Mouse (Mus musculus) neural tube, embryonic 11.5 days (tissue): ENCODE data around the gene Galnt15. TPM values are rescaled to one million over a fixed set of nuclear protein-coding genes. Genes with fewer than 3 reads are reported as not detected.

Experiments used
- ATAC-seq: fragments of 200-750 bp; cut with Nextera tagmentation; 2 replicates; pipeline ENCODE4 v1.8.0; 2017; ENCODE audit warnings: moderate number of reproducible peaks, mild to moderate bottlenecking, moderate TSS enrichment, moderate library complexity; ENCODE audit not compliant: insufficient read depth, low FRiP score, low TSS enrichment
- DNase-seq: peaks from one replicate; pipeline ENCODE4 v3.0.0-alpha.2; 2015; ENCODE audit warnings: low spot score
- H3K27ac ChIP-seq: fragments of 300-500 bp; sonication (generic); 2 replicates; pipeline ENCODE4 v1.5.1; 2014; ENCODE audit warnings: low read depth, mild to moderate bottlenecking, low read length
- H3K27me3 ChIP-seq: fragments of 300-500 bp; sonication (generic); 2 replicates; pipeline ENCODE4 v1.6.1; 2014; ENCODE audit warnings: mild to moderate bottlenecking, low read length, mixed read lengths; ENCODE audit not compliant: control insufficient read depth, insufficient read depth
- H3K36me3 ChIP-seq: fragments of 300-500 bp; sonication (generic); 2 replicates; pipeline ENCODE4 v1.6.1; 2014; ENCODE audit warnings: mild to moderate bottlenecking, low read length, moderate library complexity, mixed read lengths; ENCODE audit not compliant: control insufficient read depth, insufficient read depth
- H3K4me1 ChIP-seq: fragments of 300-500 bp; sonication (generic); 2 replicates; pipeline ENCODE4 v1.6.1; 2014; ENCODE audit warnings: low read length, mixed read lengths; ENCODE audit not compliant: control insufficient read depth, insufficient read depth
- H3K4me2 ChIP-seq: fragments of 300-500 bp; sonication (generic); 2 replicates; pipeline ENCODE4 v1.6.1; 2014; ENCODE audit warnings: low read depth, mild to moderate bottlenecking, moderate library complexity
- H3K4me3 ChIP-seq: fragments of 300-500 bp; sonication (generic); 2 replicates; pipeline ENCODE4 v1.5.1; 2014; ENCODE audit warnings: low read depth, low read length
- H3K9ac ChIP-seq: fragments of 300-500 bp; sonication (generic); 2 replicates; pipeline ENCODE4 v1.6.1; 2014; ENCODE audit warnings: mild to moderate bottlenecking, low read length
- H3K9me3 ChIP-seq: fragments of 300-500 bp; sonication (generic); 2 replicates; pipeline ENCODE4 v1.6.1; 2016; ENCODE audit warnings: low read length; ENCODE audit not compliant: control insufficient read depth
- WGBS: fragments of 180-500 bp; shearing (Covaris S2); extraction: QIAGEN DNeasy Blood & Tissue Kit; methylation state at CpG from one replicate; pipeline ENCODE4 v1.1.7; 2014; 5-methylcytosine and 5-hydroxymethylcytosine counted together
- polyA plus RNA-seq: library from polyadenylated mRNA; unstranded; fragments of >200 nt; fragmentation: Nextera tagmentation; extraction: Ambion mirVana; gene quantifications from 2 replicates; pipeline ENCODE4 v1.2.1, GENCODE M21; 2014

The Galnt15 gene
- polyA plus RNA-seq, 1 experiment from 2014 or later, result 0.11 TPM

GRCm38 (mm10) chr14:32091124-32091523 lies 62.3 kb downstream of the Galnt15 start:
- H3K4me3 ChIP-seq, result no peak overlapping the region
- H3K9me3 ChIP-seq, result no peaks in the 10 kb centered on the region
- H3K9ac ChIP-seq, result no peak overlapping the region
- ATAC-seq (no peak), DNase-seq (no peak)
- 53% methylated on average over 4 of the region's 4 CpGs for WGBS
- H3K36me3 ChIP-seq, result no peaks in the 10 kb centered on the region; the same call in 1 of the 2 replicates
- 0 out of 2 replicates have a peak, but pooled peaks cover 4% of the 10 kb centered on the region for H3K4me1 ChIP-seq
- H3K27ac ChIP-seq, result no peak overlapping the region
- H3K27me3 ChIP-seq, result no peaks in the 10 kb centered on the region
- H3K4me2 ChIP-seq, result no peak overlapping the region

DNA sequence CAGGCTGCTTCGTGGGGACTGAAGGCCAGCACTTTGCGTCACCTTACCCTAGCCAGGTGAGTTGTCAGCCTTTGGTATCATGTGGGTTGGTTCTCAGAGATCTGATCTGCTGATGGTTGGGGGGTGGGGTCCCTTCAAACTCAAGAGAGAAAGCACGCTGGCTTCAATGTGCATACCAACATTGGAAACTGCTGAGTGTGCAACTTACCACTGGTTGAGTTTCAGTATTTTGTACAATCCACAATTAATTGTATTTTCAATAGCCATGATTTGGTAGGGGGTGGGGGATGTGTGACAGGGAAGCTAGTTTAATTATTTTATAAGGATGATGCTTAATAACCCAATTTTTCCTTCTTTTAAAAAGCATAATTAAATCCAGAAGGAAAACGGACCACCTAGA lies 62.9 kb downstream of the Galnt15 start:
- Histone ChIP-seq H3K4me1 (no peaks in the 10 kb centered on the region), H3K4me2 (no peak overlapping the region), H3K27me3 (no peaks in the 10 kb centered on the region), H3K9ac (no peak overlapping the region), H3K4me3 (no peak overlapping the region), H3K27ac (no peak overlapping the region), H3K9me3 (no peaks in the 10 kb centered on the region), H3K36me3 (no peaks in the 10 kb centered on the region; the same call in 1 of the 2 replicates)
- ATAC-seq, result no peak
- no peak for DNase-seq
- 91% methylated on average over 4 of the region's 4 CpGs for WGBS

DNA sequence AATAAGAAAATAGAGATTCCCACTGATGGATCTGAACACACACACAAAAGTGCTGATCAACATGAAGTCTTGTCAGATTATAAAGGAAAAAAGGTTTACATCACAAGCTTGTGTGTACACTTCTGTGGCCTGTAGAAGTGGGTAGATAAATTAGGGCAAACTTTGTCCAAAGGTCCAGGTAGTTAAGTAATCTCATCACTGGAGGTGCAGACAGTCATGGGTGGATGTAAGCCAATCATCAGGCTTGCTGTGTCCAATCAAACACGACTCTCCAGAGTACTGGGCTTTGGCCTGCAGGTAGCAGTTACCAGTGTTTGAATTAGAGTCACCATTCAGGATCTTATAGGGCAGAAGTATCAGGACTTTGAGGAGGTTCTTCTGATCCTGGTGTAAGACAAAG lies 64.2 kb downstream of the Galnt15 start:
- Histone ChIP-seq H3K4me3 (no peak overlapping the region), H3K27ac (no peak overlapping the region), H3K4me2 (no peak overlapping the region), H3K9me3 (no peaks in the 10 kb centered on the region), H3K9ac (no peak overlapping the region), H3K36me3 (peaks cover 2% of the 10 kb centered on the region; the same call in 1 of the 2 replicates), H3K27me3 (no peaks in the 10 kb centered on the region), H3K4me1 (no peaks in the 10 kb centered on the region)
- DNase-seq, result no peak
- 82% methylated on average over 1 of the region's 1 CpGs for WGBS
- no peak for ATAC-seq

DNA sequence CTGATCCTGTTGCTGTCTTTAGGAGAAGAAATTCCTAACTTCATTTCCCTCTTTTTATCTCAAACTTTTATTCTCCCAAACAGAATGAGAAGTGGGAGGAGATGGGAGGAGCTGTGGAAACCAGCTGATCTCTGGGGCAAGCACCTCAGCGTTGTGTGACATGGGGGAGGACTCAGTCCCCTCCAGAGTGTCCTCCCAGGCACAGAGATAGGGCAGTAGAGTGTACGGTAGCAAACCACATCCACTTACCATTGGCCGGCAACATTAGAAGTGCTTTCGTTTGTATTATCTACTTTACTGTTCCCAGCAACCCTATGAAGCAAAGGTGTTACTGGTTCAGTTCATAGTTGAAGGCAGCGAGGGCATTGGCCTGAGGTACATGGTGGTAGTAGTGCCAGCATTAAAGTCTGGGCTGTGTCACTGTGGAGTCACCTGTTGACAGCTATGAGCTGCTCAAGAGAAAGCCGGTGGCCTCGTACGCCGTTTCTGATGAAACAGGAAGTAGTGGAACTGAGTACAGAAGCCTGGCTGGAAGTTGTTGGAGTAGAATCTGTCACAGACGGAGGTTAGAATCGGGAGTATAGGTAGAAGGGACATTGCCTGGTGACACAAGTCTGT lies 64.8 kb downstream of the Galnt15 start:
- WGBS, result 90% methylated on average over 11 of the region's 11 CpGs
- DNase-seq, result no peak
- no peak for ATAC-seq
- Histone ChIP-seq H3K9me3 (no peaks in the 10 kb centered on the region), H3K4me1 (no peaks in the 10 kb centered on the region), H3K27me3 (no peaks in the 10 kb centered on the region), H3K4me2 (no peak overlapping the region), H3K9ac (no peak overlapping the region), H3K4me3 (no peak overlapping the region), H3K27ac (no peak overlapping the region), H3K36me3 (peaks cover 2% of the 10 kb centered on the region; the same call in 1 of the 2 replicates)

GRCm38 (mm10) chr14:32095646-32096045 lies 66.9 kb downstream of the Galnt15 start:
- no peak overlapping the region for H3K27ac ChIP-seq
- peaks cover 4% of the 10 kb centered on the region for H3K36me3 ChIP-seq
- H3K4me1 ChIP-seq, result no peaks in the 10 kb centered on the region
- no peaks in the 10 kb centered on the region for H3K9me3 ChIP-seq
- 89% methylated on average over 5 of the region's 5 CpGs for WGBS
- DNase-seq (no peak), ATAC-seq (no peak)
- no peak overlapping the region for H3K4me3 ChIP-seq
- no peaks in the 10 kb centered on the region for H3K27me3 ChIP-seq
- H3K4me2 ChIP-seq, result no peak overlapping the region
- no peak overlapping the region for H3K9ac ChIP-seq

GRCm38 (mm10) chr14:32096740-32097139 lies 68.0 kb downstream of the Galnt15 start:
- no peak for DNase-seq
- Histone ChIP-seq H3K27me3 (no peaks in the 10 kb centered on the region), H3K9ac (no peak overlapping the region), H3K36me3 (peaks cover 4% of the 10 kb centered on the region), H3K27ac (no peak overlapping the region), H3K9me3 (no peaks in the 10 kb centered on the region), H3K4me1 (no peaks in the 10 kb centered on the region), H3K4me2 (no peak overlapping the region), H3K4me3 (no peak overlapping the region)
- WGBS, result 80% methylated on average over 5 of the region's 5 CpGs
- ATAC-seq, result no peak

- Histone ChIP-seq H3K27me3 (no peaks in the 10 kb centered on the region), H3K9me3 (no peaks in the 10 kb centered on the region), H3K27ac (no peak overlapping the region), H3K4me3 (no peak overlapping the region), H3K4me2 (no peak overlapping the region), H3K9ac (no peak overlapping the region), H3K36me3 (peaks cover 4% of the 10 kb centered on the region), H3K4me1 (no peaks in the 10 kb centered on the region)
- WGBS, result 95% methylated on average over 7 of the region's 7 CpGs
- no peak for DNase-seq
- ATAC-seq, result no peak
Measured at GRCm38 (mm10) chr14:32097691-32098090, 68.9 kb downstream of the Galnt15 start.

DNA sequence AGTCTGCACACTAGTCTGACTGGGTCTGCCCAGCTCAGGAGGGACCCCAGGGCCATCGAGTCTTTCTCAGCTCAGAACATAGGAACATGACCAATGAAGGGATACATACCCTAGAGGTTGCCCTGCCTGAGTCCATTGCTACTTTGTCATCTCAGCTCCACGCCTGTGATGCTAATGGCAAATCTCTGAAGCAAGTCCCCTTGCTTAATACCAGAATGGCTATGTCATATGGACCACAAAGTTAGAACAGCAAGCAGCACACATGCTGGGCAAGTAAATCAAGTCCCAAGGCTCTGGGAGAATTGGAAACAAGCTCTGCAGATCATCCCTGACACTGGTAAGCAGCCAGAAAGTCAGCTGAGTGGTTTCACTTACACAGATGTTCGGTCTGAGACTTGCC lies 70.2 kb downstream of the Galnt15 start:
- H3K27me3 ChIP-seq, result no peaks in the 10 kb centered on the region
- no peak overlapping the region for H3K27ac ChIP-seq
- WGBS, result 96% methylated on average over 3 of the region's 3 CpGs
- peaks cover 4% of the 10 kb centered on the region; the same call in 1 of the 2 replicates for H3K36me3 ChIP-seq
- no peak overlapping the region for H3K9ac ChIP-seq
- no peaks in the 10 kb centered on the region for H3K4me1 ChIP-seq
- H3K4me2 ChIP-seq, result no peak overlapping the region
- no peaks in the 10 kb centered on the region for H3K9me3 ChIP-seq
- DNase-seq (no peak), ATAC-seq (no peak)
- no peak overlapping the region for H3K4me3 ChIP-seq

DNA sequence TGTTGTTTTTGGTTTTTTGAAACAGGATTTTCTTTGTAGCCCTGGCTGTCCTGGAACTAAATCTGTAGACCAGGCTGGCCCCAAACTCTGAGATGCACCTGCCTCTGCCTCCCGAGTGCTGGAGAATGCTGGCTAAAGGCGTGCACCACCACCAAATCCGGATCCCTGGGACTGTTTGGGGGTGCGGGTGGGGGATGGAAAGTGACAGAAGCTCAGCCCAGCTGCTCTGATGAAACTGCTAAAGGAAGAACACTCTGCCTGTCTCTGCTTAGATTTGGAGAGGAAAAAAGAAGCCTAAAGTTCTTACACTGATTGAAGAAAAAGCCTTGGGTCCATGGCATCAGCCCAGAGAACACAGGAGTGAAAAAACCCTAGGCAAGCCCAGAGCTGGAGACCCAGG lies 74.8 kb downstream of the Galnt15 start:
- 85% methylated on average over 4 of the region's 4 CpGs for WGBS

More for the DNA sequence above, 74.8 kb downstream of the Galnt15 start:
- Histone ChIP-seq H3K27ac (no peak overlapping the region), H3K4me2 (no peak overlapping the region), H3K9me3 (no peaks in the 10 kb centered on the region), H3K4me1 (no peaks in the 10 kb centered on the region), H3K27me3 (no peaks in the 10 kb centered on the region), H3K4me3 (no peak overlapping the region), H3K9ac (no peak overlapping the region), H3K36me3 (peaks cover 2% of the 10 kb centered on the region; the same call in 1 of the 2 replicates)
- DNase-seq (no peak), ATAC-seq (no peak)
